Mouse (Mus musculus): ENCODE measurements at regions not wholly inside any gene's neighbourhood (a gene's known extent, or its start where the extent isn't known, plus 50 kb on each side); places are given as distances from the start of the nearest gene placed in this dataset.
A peak's percentile ranks its signal among the peaks of the same experiment; 100 is the strongest.
"Not testable (repeated sequence)": the region's sequence is repeated elsewhere in the genome, so short reads cannot be mapped to it uniquely, and the experiment has no call there.

GRCm38 (mm10) chr1:43316331-43316730 is 119.5 kb upstream of the Fhl2 start:
- H3K27ac ChIP-seq; H3K27me3 ChIP-seq; ATAC-seq; H3K4me2 ChIP-seq (replicated peaks); H3K9me3 ChIP-seq; H3K4me3 ChIP-seq (replicated peaks); H3K9ac ChIP-seq (replicated peaks); H3K36me3 ChIP-seq: not testable (repeated sequence)
- 89% methylated on average over 12 of the region's 12 CpGs for WGBS
- H3K4me1 ChIP-seq (replicated peaks) = peaks cover 13% of the 10 kb centered on the region; the same call in 1 of the 2 replicates

DNA sequence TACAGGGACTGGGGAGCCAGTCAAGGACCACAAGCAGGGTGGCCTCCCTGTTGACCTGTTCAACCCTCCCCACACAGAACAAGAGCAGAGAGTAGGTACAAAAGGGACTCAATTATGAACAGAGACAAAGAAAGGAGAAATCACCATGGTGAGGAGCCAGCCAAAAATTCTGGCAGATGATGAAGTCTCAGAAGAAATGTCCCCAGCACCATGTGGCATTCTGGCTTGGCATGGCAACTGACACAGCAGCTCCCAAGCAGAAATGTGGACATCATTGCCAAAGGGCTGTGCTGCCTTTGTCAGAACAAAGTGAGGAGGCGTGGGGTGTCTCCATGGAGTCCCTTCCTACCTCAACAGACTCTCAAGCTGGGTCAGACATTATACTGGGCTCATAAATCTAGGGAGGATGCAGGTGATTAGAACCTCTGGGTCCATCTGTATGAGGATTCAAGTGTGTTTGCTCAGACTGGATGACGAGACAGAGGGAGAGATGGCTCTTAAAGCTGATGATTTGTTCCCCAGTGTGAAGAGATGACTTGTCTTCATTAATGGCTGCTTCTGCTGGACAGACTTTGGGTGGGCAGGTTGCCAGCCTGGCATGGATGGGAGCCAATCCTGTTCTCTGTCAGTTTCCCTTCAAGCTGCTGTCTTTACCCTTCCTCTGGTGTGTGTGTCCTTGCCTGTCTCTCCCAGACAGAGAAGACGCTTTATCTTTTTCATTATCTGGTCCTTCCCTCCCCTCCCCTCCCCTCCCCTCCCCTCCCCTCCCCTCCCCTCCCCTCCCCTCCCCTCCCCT is 120.5 kb upstream of the Fhl2 start:
- H3K4me3 ChIP-seq (replicated peaks) = no peak overlapping the region
- H3K9ac ChIP-seq (replicated peaks) = no peak overlapping the region
- peak; percentile 69 for ATAC-seq
- H3K9me3 ChIP-seq = no peaks in the 10 kb centered on the region
- WGBS = 47% methylated on average over 3 of the region's 3 CpGs
- no peak overlapping the region for H3K4me2 ChIP-seq (replicated peaks)
- H3K27ac ChIP-seq = peak overlapping the region; percentile 48; the same call in 1 of the 2 replicates
- no peaks in the 10 kb centered on the region for H3K27me3 ChIP-seq
- H3K36me3 ChIP-seq = no peaks in the 10 kb centered on the region
- H3K4me1 ChIP-seq (replicated peaks) = peaks cover 9% of the 10 kb centered on the region; the same call in 1 of the 2 replicates

GRCm38 (mm10) chr1:43333488-43333887 is 110.9 kb upstream of the Nck2 start:
- ATAC-seq; H3K27me3 ChIP-seq; H3K4me3 ChIP-seq (replicated peaks); H3K9ac ChIP-seq (replicated peaks); H3K4me1 ChIP-seq (replicated peaks); H3K36me3 ChIP-seq; H3K27ac ChIP-seq; H3K9me3 ChIP-seq; H3K4me2 ChIP-seq (replicated peaks): not testable (repeated sequence)
- 93% methylated on average over 10 of the region's 10 CpGs for WGBS

DNA sequence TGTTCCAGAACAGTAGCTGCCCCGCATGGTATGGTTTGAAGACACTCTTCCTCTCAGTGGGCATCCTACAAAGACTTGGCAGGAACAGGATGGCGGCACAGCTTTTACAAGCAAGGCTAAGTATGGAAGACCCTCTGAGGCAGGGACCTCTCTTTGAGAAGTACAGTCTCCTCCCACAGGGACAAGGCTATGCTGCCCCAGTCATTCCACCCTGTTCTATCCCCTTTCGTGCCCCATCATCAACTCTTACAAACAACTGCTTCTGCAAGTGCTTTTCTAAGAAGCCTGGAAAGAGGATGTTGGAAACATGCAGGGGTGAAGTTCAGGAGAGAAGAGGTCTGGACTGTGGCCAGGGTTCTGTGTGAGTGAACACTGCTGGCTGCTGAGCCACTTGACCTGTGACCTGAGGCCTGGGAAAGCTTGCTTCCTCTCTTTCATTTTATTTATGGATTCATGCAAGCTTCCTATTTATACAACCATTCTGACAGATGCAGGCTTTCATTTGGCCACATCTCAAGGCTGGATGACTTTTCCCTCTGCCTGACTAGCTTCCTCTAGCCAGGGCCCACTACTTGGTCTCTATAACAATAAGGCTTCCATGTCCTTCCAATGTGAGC is 107.1 kb upstream of the Nck2 start:
- Histone ChIP-seq H3K4me2 (replicated peaks) (no peak overlapping the region), H3K4me1 (replicated peaks) (no peaks in the 10 kb centered on the region), H3K27me3 (no peaks in the 10 kb centered on the region), H3K27ac (no peak overlapping the region), H3K9me3 (no peaks in the 10 kb centered on the region), H3K4me3 (replicated peaks) (no peak overlapping the region), H3K36me3 (no peaks in the 10 kb centered on the region), H3K9ac (replicated peaks) (no peak overlapping the region)
- WGBS = 87% methylated on average over 3 of the region's 3 CpGs
- no peak for ATAC-seq

- Histone ChIP-seq H3K4me1 (replicated peaks) (no peaks in the 10 kb centered on the region), H3K27me3 (no peaks in the 10 kb centered on the region), H3K4me2 (replicated peaks) (no peak overlapping the region), H3K36me3 (no peaks in the 10 kb centered on the region), H3K4me3 (replicated peaks) (no peak overlapping the region), H3K27ac (no peak overlapping the region), H3K9ac (replicated peaks) (no peak overlapping the region), H3K9me3 (no peaks in the 10 kb centered on the region)
- no peak for ATAC-seq
- 73% methylated on average over 6 of the region's 6 CpGs for WGBS
Observed at GRCm38 (mm10) chr1:43338096-43338915, 106.1 kb upstream of the Nck2 start.

DNA sequence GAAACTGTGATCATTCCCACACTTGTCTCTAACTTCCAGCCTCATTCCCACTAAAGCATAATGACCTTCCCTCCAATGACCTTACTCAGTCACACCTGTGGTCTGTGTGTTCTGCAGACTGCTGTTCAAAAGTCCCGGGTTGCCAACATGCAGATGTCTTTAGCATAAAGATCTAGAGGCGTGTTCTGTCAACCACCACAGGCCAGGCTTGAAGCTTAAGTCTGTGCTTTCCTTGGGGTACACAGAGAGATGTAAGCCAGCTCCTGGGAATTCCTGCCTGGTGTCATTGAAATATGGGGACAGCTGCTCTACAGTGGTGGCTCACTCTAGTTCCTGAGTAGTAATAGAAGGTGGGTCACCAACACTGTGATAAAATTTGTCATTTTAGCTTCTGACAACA is 101.5 kb upstream of the Nck2 start:
- Histone ChIP-seq H3K4me3 (replicated peaks) (no peak overlapping the region), H3K4me2 (replicated peaks) (no peak overlapping the region), H3K9me3 (no peaks in the 10 kb centered on the region), H3K9ac (replicated peaks) (no peak overlapping the region), H3K36me3 (no peaks in the 10 kb centered on the region), H3K27ac (no peak overlapping the region), H3K4me1 (replicated peaks) (no peaks in the 10 kb centered on the region), H3K27me3 (no peaks in the 10 kb centered on the region)
- no peak for ATAC-seq
- WGBS = 89% methylated on average over 2 of the region's 2 CpGs

DNA sequence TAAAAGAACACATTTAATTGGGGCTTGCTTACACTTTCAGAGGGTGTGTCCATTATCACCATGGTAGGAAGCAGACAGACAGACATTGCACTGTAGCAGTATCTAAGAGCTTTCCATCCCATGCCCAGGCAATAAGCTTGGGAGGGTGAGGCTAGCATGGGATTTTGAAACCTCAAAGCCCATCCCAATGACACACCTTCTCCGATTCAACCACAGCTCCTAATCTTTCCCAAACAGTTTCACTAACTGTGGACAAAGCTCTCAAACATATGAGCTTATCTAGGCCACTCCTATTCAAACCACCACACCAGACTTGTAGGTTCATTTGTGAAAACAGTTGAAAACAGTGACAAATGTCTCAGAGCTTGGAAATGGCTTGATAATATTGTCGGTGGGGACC is 101.0 kb upstream of the Nck2 start:
- Histone ChIP-seq H3K9ac (replicated peaks) (no peak overlapping the region), H3K9me3 (no peaks in the 10 kb centered on the region), H3K4me3 (replicated peaks) (no peak overlapping the region), H3K4me2 (replicated peaks) (no peak overlapping the region), H3K27ac (no peak overlapping the region), H3K4me1 (replicated peaks) (no peaks in the 10 kb centered on the region), H3K27me3 (no peaks in the 10 kb centered on the region), H3K36me3 (no peaks in the 10 kb centered on the region)
- no peak for ATAC-seq
- 91% methylated on average over 2 of the region's 2 CpGs for WGBS

DNA sequence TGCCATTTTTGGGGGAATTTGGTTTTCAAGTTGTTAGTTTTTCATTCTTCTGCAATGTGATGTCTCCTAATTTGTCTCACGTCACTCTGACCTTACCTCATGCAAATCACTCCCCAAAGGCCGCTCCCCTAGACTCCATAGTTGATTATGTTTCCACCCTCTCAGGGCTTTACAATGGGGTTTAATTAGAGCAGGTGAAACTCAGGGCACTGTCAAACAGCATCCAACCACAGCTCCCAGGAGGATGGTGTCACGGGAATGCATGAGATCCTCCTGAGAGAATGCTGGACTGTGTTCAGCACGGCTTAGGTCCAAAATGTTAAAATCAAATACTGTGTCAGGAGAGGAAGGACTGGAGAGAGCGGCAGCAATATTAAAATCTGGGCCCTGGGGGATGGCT is 100.4 kb upstream of the Nck2 start:
- no peak overlapping the region for H3K4me2 ChIP-seq (replicated peaks)
- H3K27me3 ChIP-seq = no peaks in the 10 kb centered on the region
- WGBS = 79% methylated on average over 5 of the region's 5 CpGs
- no peaks in the 10 kb centered on the region for H3K9me3 ChIP-seq
- no peak for ATAC-seq
- no peak overlapping the region for H3K4me3 ChIP-seq (replicated peaks)
- H3K4me1 ChIP-seq (replicated peaks) = no peaks in the 10 kb centered on the region
- H3K36me3 ChIP-seq = no peaks in the 10 kb centered on the region
- H3K9ac ChIP-seq (replicated peaks) = no peak overlapping the region
- no peak overlapping the region for H3K27ac ChIP-seq

DNA sequence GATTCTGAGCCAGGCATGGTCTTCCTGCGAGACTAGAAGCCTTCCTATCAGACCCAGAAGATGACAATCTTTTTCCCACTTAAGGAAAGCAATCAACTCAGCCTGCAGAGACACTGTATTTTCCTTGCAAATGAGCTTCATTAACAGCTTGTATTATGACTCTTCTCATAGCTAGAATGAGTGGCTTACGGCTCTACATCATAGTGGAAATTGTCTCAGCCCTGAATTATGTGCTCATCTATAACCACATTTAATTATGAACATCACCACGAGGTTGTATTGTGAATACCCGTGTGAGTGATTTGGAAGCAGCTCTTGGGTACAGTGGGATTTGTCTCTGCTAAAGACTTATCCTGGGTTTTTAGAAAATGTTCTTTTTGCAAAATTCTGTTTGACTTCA is 97.2 kb upstream of the Nck2 start:
- H3K9me3 ChIP-seq = no peaks in the 10 kb centered on the region
- no peak overlapping the region for H3K9ac ChIP-seq (replicated peaks)
- no peak for ATAC-seq
- WGBS = 75% methylated on average over 4 of the region's 4 CpGs
- no peak overlapping the region for H3K4me3 ChIP-seq (replicated peaks)
- H3K4me1 ChIP-seq (replicated peaks) = no peaks in the 10 kb centered on the region
- no peak overlapping the region for H3K27ac ChIP-seq
- no peaks in the 10 kb centered on the region for H3K27me3 ChIP-seq
- H3K4me2 ChIP-seq (replicated peaks) = no peak overlapping the region
- no peaks in the 10 kb centered on the region for H3K36me3 ChIP-seq

DNA sequence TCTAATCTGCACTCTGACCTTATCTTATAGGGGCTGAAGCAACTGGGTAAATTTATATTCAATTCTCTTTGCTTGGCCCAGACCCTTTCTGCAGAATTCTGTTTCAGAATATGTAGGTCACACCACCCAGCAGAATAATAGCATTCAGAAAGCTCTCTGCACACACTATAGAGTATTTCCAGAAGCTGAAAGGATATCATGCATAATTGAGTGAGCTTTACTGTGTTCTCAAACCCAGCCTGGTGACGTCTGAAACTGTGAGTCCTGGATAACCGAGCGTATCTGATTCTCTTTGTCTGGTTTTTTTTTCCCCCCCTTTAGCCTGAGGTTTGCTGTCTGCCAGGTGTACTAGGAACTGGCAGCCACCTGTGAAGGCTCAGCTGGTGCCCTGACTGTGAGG is 94.4 kb upstream of the Nck2 start:
- H3K27me3 ChIP-seq = no peaks in the 10 kb centered on the region
- no peaks in the 10 kb centered on the region for H3K4me1 ChIP-seq (replicated peaks)
- H3K36me3 ChIP-seq = no peaks in the 10 kb centered on the region
- no peak overlapping the region for H3K4me3 ChIP-seq (replicated peaks)
- peak; percentile 48; the same call in 1 of the 2 replicates for ATAC-seq
- H3K4me2 ChIP-seq (replicated peaks) = no peak overlapping the region
- no peak overlapping the region for H3K9ac ChIP-seq (replicated peaks)
- no peaks in the 10 kb centered on the region for H3K9me3 ChIP-seq
- 41% methylated on average over 3 of the region's 3 CpGs for WGBS
- H3K27ac ChIP-seq = no peak overlapping the region

DNA sequence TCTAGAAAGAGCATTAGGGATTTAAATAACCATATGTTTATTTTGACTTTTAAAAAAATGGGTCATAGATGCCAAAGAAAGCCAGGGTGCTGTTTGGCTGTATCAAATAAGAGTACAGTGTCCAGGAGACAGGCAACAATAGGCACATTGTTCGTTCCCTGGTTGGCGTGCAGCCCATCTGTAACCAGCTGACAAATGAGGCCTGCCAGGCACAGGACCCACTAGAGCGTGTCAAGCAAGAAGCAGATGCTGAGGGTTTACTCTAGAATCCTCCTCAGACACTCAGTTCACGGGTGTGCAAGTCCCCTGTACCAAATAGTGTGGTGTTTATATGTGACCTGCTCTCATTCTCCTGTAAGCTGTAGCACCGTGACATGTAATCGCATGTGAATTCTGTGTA is 86.2 kb upstream of the Nck2 start:
- H3K9ac ChIP-seq (replicated peaks) = no peak overlapping the region
- no peak overlapping the region for H3K4me2 ChIP-seq (replicated peaks)
- H3K27me3 ChIP-seq = no peaks in the 10 kb centered on the region
- no peak overlapping the region for H3K4me3 ChIP-seq (replicated peaks)
- peaks cover 18% of the 10 kb centered on the region for H3K4me1 ChIP-seq (replicated peaks)
- ATAC-seq = peak; percentile 89
- no peaks in the 10 kb centered on the region for H3K36me3 ChIP-seq
- peak overlapping the region; percentile 60; the same call in 1 of the 2 replicates for H3K27ac ChIP-seq
- WGBS = 39% methylated on average over 6 of the region's 6 CpGs
- H3K9me3 ChIP-seq = no peaks in the 10 kb centered on the region

GRCm38 (mm10) chr1:43359662-43360061 is 84.7 kb upstream of the Nck2 start:
- H3K4me2 ChIP-seq (replicated peaks) = no peak overlapping the region
- H3K4me3 ChIP-seq (replicated peaks) = no peak overlapping the region
- ATAC-seq = no peak
- H3K36me3 ChIP-seq = no peaks in the 10 kb centered on the region
- H3K27me3 ChIP-seq = no peaks in the 10 kb centered on the region
- no peak overlapping the region for H3K27ac ChIP-seq
- 92% methylated on average over 4 of the region's 4 CpGs for WGBS
- H3K9me3 ChIP-seq = no peaks in the 10 kb centered on the region
- H3K4me1 ChIP-seq (replicated peaks) = peaks cover 18% of the 10 kb centered on the region
- H3K9ac ChIP-seq (replicated peaks) = no peak overlapping the region

All from midbrain, embryonic 13.5 days (tissue).